Mouse (Mus musculus) heart, embryonic 13.5 days (tissue): ENCODE data around the gene Eras. TPM values are rescaled to one million over a fixed set of nuclear protein-coding genes. Genes with fewer than 3 reads are reported as not detected.

Experiments
- polyA plus RNA-seq: library from polyadenylated mRNA; unstranded; fragments of >200 nt; fragmentation: Nextera tagmentation; extraction: Ambion mirVana; gene quantifications from 2 replicates; pipeline ENCODE4 v1.2.1, GENCODE M21; 2015

Eras gene
- polyA plus RNA-seq, 1 experiment from 2014 or later: not detected

Other genes with a start within 250 kb of the Eras start
- gene Magix, start 247.4 kb downstream of the Eras start, polyA plus RNA-seq: 0.11 and 0.25 TPM in 2 replicates
- gene Gpkow, start 231.5 kb downstream of the Eras start, polyA plus RNA-seq: 28.3 and 30.2 TPM in 2 replicates
- gene Wdr45, start 214.3 kb downstream of the Eras start, polyA plus RNA-seq: 25.0 and 28.7 TPM in 2 replicates
- 0.27 and 0.74 TPM in 2 replicates for gene Gm45208, start 206.4 kb downstream of the Eras start, polyA plus RNA-seq
- 42.4 and 42.5 TPM in 2 replicates for gene Praf2, start 200.2 kb downstream of the Eras start, polyA plus RNA-seq
- gene Ccdc120, start 177.7 kb downstream of the Eras start, polyA plus RNA-seq: 5.6 and 6.1 TPM in 2 replicates
- gene Tfe3, start 166.0 kb downstream of the Eras start, polyA plus RNA-seq: 16.3 and 16.9 TPM in 2 replicates
- 26.7 and 27.3 TPM in 2 replicates for gene Gripap1, start 138.8 kb downstream of the Eras start, polyA plus RNA-seq
- 0.72 and 1.2 TPM in 2 replicates for gene Kcnd1, start 106.3 kb downstream of the Eras start, polyA plus RNA-seq
- 28.0 and 29.4 TPM in 2 replicates for gene Otud5, start 87.2 kb downstream of the Eras start, polyA plus RNA-seq
- 5.9 and 6.7 TPM in 2 replicates for gene Pim2, start 50.3 kb downstream of the Eras start, polyA plus RNA-seq
- 24.1 and 25.4 TPM in 2 replicates for gene Slc35a2, start 44.6 kb downstream of the Eras start, polyA plus RNA-seq
- gene Pqbp1, start 29.3 kb downstream of the Eras start, polyA plus RNA-seq: 79.0 and 81.7 TPM in 2 replicates
- gene Timm17b, start 29.2 kb downstream of the Eras start, polyA plus RNA-seq: 130 and 143 TPM in 2 replicates
- gene Gm10491, start 20.8 kb downstream of the Eras start, polyA plus RNA-seq: not detected in 2 replicates
- gene Gm10490, start 19.1 kb downstream of the Eras start, polyA plus RNA-seq: not detected in 2 replicates
- gene Pcsk1n, start 8.8 kb downstream of the Eras start, polyA plus RNA-seq: 0.42 and 0.78 TPM in 2 replicates
- 22.8 and 24.9 TPM in 2 replicates for gene Hdac6, start 19.3 kb upstream of the Eras start, polyA plus RNA-seq
- gene Gata1, start 49.5 kb upstream of the Eras start, polyA plus RNA-seq: 2.8 and 5.9 TPM in 2 replicates
- 0.38 and 0.53 TPM in 2 replicates for gene Glod5, start 89.9 kb upstream of the Eras start, polyA plus RNA-seq
- 34.4 and 34.9 TPM in 2 replicates for gene Suv39h1, start 146.2 kb upstream of the Eras start, polyA plus RNA-seq
- 0.24 and 0.33 TPM in 2 replicates for gene Was, start 161.9 kb upstream of the Eras start, polyA plus RNA-seq
- gene Wdr13, start 204.3 kb upstream of the Eras start, polyA plus RNA-seq: 20.9 and 22.8 TPM in 2 replicates
- 323 and 335 TPM in 2 replicates for gene Rbm3, start 217.3 kb upstream of the Eras start, polyA plus RNA-seq
- gene Tbc1d25, start 247.6 kb upstream of the Eras start, polyA plus RNA-seq: 9.0 and 10.4 TPM in 2 replicates